Mouse (Mus musculus) kidney, embryonic 16.5 days (tissue): ENCODE results near the gene Sectm1b. TPM values are rescaled to one million over a fixed set of nuclear protein-coding genes. Genes with fewer than 3 reads are reported as not detected.
"Not testable (repeated sequence)": the region's sequence is repeated elsewhere in the genome, so short reads cannot be mapped to it uniquely, and the experiment has no call there.

Experiments
- ATAC-seq: fragments of 200-750 bp; cut with Nextera tagmentation; 2 replicates; pipeline ENCODE4 v1.8.0; 2017; ENCODE audit warnings: moderate TSS enrichment; ENCODE audit not compliant: low FRiP score, low TSS enrichment
- H3K27ac ChIP-seq: fragments of 300-500 bp; sonication (generic); 2 replicates; pipeline ENCODE4 v1.5.1; 2014; ENCODE audit warnings: low read length
- H3K27me3 ChIP-seq: fragments of 300-500 bp; sonication (generic); 2 replicates; pipeline ENCODE4 v1.6.1; 2014; ENCODE audit warnings: low read length, control low read depth, mixed read lengths; ENCODE audit not compliant: insufficient read depth
- H3K36me3 ChIP-seq: fragments of 300-500 bp; sonication (generic); 2 replicates; pipeline ENCODE4 v1.6.1; 2014; ENCODE audit warnings: low read length, control low read depth, mixed read lengths; ENCODE audit not compliant: insufficient read depth
- H3K4me1 ChIP-seq: fragments of 300-500 bp; sonication (generic); 2 replicates; pipeline ENCODE4 v1.6.1; 2014; ENCODE audit warnings: low read length, control low read depth, mixed read lengths; ENCODE audit not compliant: insufficient read depth
- H3K4me2 ChIP-seq: fragments of 300-500 bp; sonication (generic); replicated peaks from 2 replicates; pipeline ENCODE4 v1.6.1; 2014; ENCODE audit warnings: low read depth, low read length
- H3K4me3 ChIP-seq: fragments of 300-500 bp; sonication (generic); 2 replicates; pipeline ENCODE4 v1.5.1; 2014; ENCODE audit warnings: mild to moderate bottlenecking, low read length
- H3K9ac ChIP-seq: fragments of 300-500 bp; sonication (generic); replicated peaks from 2 replicates; pipeline ENCODE4 v1.6.1; 2014; ENCODE audit warnings: low read length
- H3K9me3 ChIP-seq: fragments of 300-500 bp; sonication (generic); 2 replicates; pipeline ENCODE4 v1.6.1; 2016; ENCODE audit warnings: low read length, control low read depth
- WGBS: fragments of 180-500 bp; shearing (Covaris S2); extraction: QIAGEN DNeasy Blood & Tissue Kit; methylation state at CpG from one replicate; pipeline ENCODE4 v1.1.7; 2014; 5-methylcytosine and 5-hydroxymethylcytosine counted together
- polyA plus RNA-seq: library from polyadenylated mRNA; unstranded; fragments of >200 nt; fragmentation: Nextera tagmentation; extraction: Ambion mirVana; gene quantifications from 2 replicates; pipeline ENCODE4 v1.2.1, GENCODE M21; 2015

Sectm1b gene
- 0.10 and 0.21 TPM in 2 replicates for polyA plus RNA-seq

DNA sequence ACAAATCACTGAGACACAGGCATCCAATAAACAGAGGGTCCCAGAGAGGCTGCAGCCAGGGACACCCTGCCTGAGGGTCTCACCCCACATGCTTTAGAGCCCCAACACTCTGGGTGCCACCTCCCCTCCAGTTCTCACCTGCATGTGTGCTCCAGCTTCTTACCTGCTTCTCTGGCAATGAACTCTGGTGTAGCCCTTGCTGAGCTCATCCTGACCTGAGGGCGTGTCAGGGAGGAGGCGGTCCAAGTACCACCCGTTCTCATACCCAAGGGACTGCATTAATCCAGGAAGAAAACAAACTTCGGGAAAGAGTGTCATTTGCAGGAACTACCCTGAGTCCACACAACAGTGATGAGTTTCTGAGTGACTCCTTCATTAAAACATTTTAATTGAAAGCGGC is at the start of gene Sectm1b:
TSS of gene Sectm1b (minus strand) at position 191 of the 400 bp plus-strand sequence.
- no peaks in the 10 kb centered on the region for H3K36me3 ChIP-seq
- H3K4me3 ChIP-seq = no peak within 1 kb of the TSS
- no peaks in the 10 kb centered on the region for H3K9me3 ChIP-seq
- H3K9ac ChIP-seq = no peak within 1 kb of the TSS
- 74% methylated on average over 5 of the region's 5 CpGs for WGBS
- ATAC-seq = no peak
- H3K4me2 ChIP-seq = no peak within 1 kb of the TSS
- no peaks in the 10 kb centered on the region for H3K4me1 ChIP-seq
- no peaks in the 10 kb centered on the region for H3K27me3 ChIP-seq
- H3K27ac ChIP-seq = no peak within 1 kb of the TSS

GRCm38 (mm10) chr11:121112091-121112775 is 48.9 kb upstream of the Sectm1b start:
- Histone ChIP-seq H3K27me3 (no peaks in the 10 kb centered on the region), H3K9ac (no peak overlapping the region), H3K4me2 (no peak overlapping the region), H3K27ac (no peak overlapping the region), H3K36me3 (no peaks in the 10 kb centered on the region), H3K9me3 (no peaks in the 10 kb centered on the region), H3K4me1 (no peaks in the 10 kb centered on the region), H3K4me3 (no peak overlapping the region)
- no peak for ATAC-seq
- 79% methylated on average over 5 of the region's 5 CpGs for WGBS

GRCm38 (mm10) chr11:121111601-121112000 is 48.2 kb upstream of the Sectm1b start:
- H3K36me3 ChIP-seq = no peaks in the 10 kb centered on the region
- no peaks in the 10 kb centered on the region for H3K9me3 ChIP-seq
- ATAC-seq = no peak
- H3K4me3 ChIP-seq = no peak overlapping the region
- no peak overlapping the region for H3K4me2 ChIP-seq
- 80% methylated on average over 1 of the region's 1 CpGs for WGBS
- H3K27ac ChIP-seq = no peak overlapping the region
- H3K27me3 ChIP-seq = no peaks in the 10 kb centered on the region
- no peak overlapping the region for H3K9ac ChIP-seq
- H3K4me1 ChIP-seq = no peaks in the 10 kb centered on the region

DNA sequence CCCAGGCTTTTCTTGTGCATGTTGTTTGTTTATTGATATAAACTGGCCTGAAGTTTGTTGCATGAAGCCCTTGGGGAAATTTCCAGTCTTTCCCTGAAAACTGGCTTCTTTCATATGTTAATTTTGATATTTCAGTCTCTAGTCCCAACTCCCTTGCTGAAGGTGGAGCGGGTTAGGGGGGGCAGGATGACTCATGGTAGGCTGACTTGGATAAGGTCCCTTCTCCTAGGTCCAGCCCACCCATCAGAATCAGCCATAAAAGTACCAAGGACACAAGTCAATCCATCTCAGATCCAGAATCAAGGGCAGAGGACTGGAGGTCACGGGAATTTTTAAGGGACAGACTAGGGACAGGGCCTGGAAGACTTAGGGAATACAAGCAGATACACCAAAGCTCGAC is 47.7 kb upstream of the Sectm1b start:
- Histone ChIP-seq H3K9ac (no peak overlapping the region), H3K9me3 (no peaks in the 10 kb centered on the region), H3K27ac (no peak overlapping the region), H3K4me1 (no peaks in the 10 kb centered on the region), H3K36me3 (no peaks in the 10 kb centered on the region), H3K4me2 (no peak overlapping the region), H3K4me3 (no peak overlapping the region), H3K27me3 (no peaks in the 10 kb centered on the region)
- ATAC-seq = no peak
- 90% methylated on average over 3 of the region's 3 CpGs for WGBS

- no peak overlapping the region for H3K27ac ChIP-seq
- H3K4me2 ChIP-seq = no peak overlapping the region
- H3K36me3 ChIP-seq = no peaks in the 10 kb centered on the region
- H3K9ac ChIP-seq = no peak overlapping the region
- no peaks in the 10 kb centered on the region for H3K4me1 ChIP-seq
- no peak overlapping the region for H3K4me3 ChIP-seq
- 33% methylated on average over 2 of the region's 2 CpGs for WGBS
- no peaks in the 10 kb centered on the region for H3K9me3 ChIP-seq
- ATAC-seq = no peak
- no peaks in the 10 kb centered on the region for H3K27me3 ChIP-seq
These were observed 46.6 kb upstream of the Sectm1b start for GRCm38 (mm10) chr11:121109986-121110385.

- no peaks in the 10 kb centered on the region for H3K36me3 ChIP-seq
- ATAC-seq = no peak
- no peaks in the 10 kb centered on the region for H3K4me1 ChIP-seq
- H3K27me3 ChIP-seq = no peaks in the 10 kb centered on the region
- H3K4me2 ChIP-seq = no peak overlapping the region
- no peak overlapping the region for H3K9ac ChIP-seq
- H3K4me3 ChIP-seq = no peak overlapping the region
- 56% methylated on average over 9 of the region's 9 CpGs for WGBS
- no peaks in the 10 kb centered on the region for H3K9me3 ChIP-seq
- H3K27ac ChIP-seq = no peak overlapping the region
These were observed 44.7 kb upstream of the Sectm1b start for GRCm38 (mm10) chr11:121108061-121108460.

- H3K4me2 ChIP-seq, H3K4me1 ChIP-seq, H3K9ac ChIP-seq, H3K36me3 ChIP-seq, H3K4me3 ChIP-seq, ATAC-seq, H3K27me3 ChIP-seq, H3K9me3 ChIP-seq, H3K27ac ChIP-seq: not testable (repeated sequence)
- 81% methylated on average over 1 of the region's 1 CpGs for WGBS
These were observed 43.9 kb upstream of the Sectm1b start for GRCm38 (mm10) chr11:121107242-121107641.

DNA sequence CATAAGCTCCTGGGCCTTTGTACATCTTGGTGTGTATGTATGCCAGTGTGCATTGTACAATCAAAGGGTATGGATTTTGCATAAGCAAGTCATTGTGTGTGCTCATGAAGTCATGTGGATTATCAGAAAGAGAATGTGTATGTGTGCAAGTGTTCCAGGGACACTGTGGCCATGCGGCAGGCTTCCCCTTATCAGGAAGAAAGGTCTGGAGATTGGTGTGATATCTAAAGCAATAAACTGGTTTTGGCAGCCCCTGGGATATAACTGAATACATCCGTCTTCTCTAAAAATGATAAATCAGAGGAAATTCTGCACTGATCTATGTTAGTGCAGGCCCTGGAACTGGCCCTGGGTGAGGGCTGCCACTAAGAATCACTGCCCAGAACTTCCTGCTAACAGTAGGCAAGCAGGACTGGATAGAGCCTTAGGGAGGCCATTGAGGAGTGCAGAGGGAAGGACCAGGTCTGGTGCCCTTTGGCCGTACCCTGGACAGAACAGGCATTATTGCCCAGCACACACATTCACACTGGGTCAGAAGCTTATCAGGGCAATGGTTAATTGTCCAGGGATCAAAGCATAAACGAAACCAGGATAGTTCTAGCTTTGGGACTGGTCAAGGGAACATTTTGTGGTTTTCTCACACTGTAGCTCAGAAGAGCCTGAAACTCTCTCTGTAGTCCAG is 37.9 kb upstream of the Sectm1b start:
- Histone ChIP-seq H3K27me3 (no peaks in the 10 kb centered on the region), H3K27ac (peak overlapping the region; percentile 23; the same call in 1 of the 2 replicates), H3K4me2 (no peak overlapping the region), H3K4me3 (no peak overlapping the region), H3K36me3 (no peaks in the 10 kb centered on the region), H3K4me1 (peaks cover 15% of the 10 kb centered on the region), H3K9ac (no peak overlapping the region), H3K9me3 (no peaks in the 10 kb centered on the region)
- ATAC-seq = no peak
- WGBS = 73% methylated on average over 4 of the region's 4 CpGs

- H3K4me3 ChIP-seq = no peak overlapping the region
- H3K27ac ChIP-seq = peak overlapping the region; percentile 23; the same call in 1 of the 2 replicates
- H3K4me2 ChIP-seq = no peak overlapping the region
- peaks cover 15% of the 10 kb centered on the region for H3K4me1 ChIP-seq
- H3K9ac ChIP-seq = no peak overlapping the region
- WGBS = 12% methylated on average over 7 of the region's 7 CpGs
- no peaks in the 10 kb centered on the region for H3K27me3 ChIP-seq
- H3K9me3 ChIP-seq = no peaks in the 10 kb centered on the region
- H3K36me3 ChIP-seq = no peaks in the 10 kb centered on the region
- ATAC-seq = peak; percentile 74; the same call in 1 of the 2 replicates
These were observed 37.3 kb upstream of the Sectm1b start for GRCm38 (mm10) chr11:121100692-121101091.

DNA sequence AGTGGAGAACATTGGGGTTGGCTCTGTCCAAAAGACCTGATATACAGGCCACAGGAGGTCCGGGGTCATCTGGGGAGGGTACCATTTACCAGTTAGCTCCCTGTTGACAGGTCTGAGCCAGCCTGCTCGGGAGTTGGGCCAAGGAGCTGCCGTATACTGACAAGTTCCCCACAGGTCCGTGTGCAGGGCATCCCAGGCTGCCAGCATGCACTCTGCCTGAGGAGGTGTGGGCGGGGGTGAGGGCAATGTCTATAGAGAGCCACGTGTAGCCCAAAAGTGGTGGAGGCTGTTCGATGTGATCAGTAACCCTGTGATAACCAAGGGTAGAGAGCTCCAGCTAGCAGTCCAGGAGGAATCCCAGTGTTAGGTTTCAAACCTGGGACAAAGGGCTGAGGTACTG is 36.4 kb upstream of the Sectm1b start:
- H3K27me3 ChIP-seq = no peaks in the 10 kb centered on the region
- no peak overlapping the region for H3K9ac ChIP-seq
- 39% methylated on average over 7 of the region's 7 CpGs for WGBS
- peaks cover 15% of the 10 kb centered on the region for H3K4me1 ChIP-seq
- 0 out of 2 replicates have a peak, but pooled peaks have one; percentile 42 for ATAC-seq
- H3K9me3 ChIP-seq = no peaks in the 10 kb centered on the region
- no peak overlapping the region for H3K27ac ChIP-seq
- no peak overlapping the region for H3K4me2 ChIP-seq
- no peaks in the 10 kb centered on the region for H3K36me3 ChIP-seq
- H3K4me3 ChIP-seq = no peak overlapping the region
